Mouse (Mus musculus) macrophage (primary cell): ENCODE data around the gene Kdm1a. TPM values are rescaled to one million over a fixed set of nuclear protein-coding genes. Genes with fewer than 3 reads are reported as not detected.

Experiments used
- H3K27ac ChIP-seq: fragments of 350-480 bp; formaldehyde crosslinking; 2 replicates; pipeline ENCODE4 v1.9.0; 2021
- H3K36me3 ChIP-seq: fragments of 350-480 bp; formaldehyde crosslinking; 2 replicates; pipeline ENCODE4 v1.9.0; 2021; ENCODE audit errors: inconsistent target
- H3K4me3 ChIP-seq: fragments of 350-480 bp; formaldehyde crosslinking; 2 replicates; pipeline ENCODE4 v1.9.0; 2021; ENCODE audit errors: inconsistent target
- H3K79me2 ChIP-seq: fragments of 350-480 bp; formaldehyde crosslinking; 2 replicates; pipeline ENCODE4 v1.9.0; 2021; ENCODE audit errors: inconsistent target
- WGBS: methylation state at CpG from one replicate; pipeline ENCODE4 v1.1.7; 2026; ENCODE audit warnings: inconsistent platforms; ENCODE audit not compliant: missing documents; 5-methylcytosine and 5-hydroxymethylcytosine counted together
- polyA plus RNA-seq: library from polyadenylated mRNA; stranded (reverse); fragments of 250-400 nt; gene quantifications from 3 replicates; pipeline ENCODE4 v1.2.4, GENCODE M21; 2018; ENCODE audit warnings: inconsistent platforms

The Kdm1a gene
- polyA plus RNA-seq, 1 experiment from 2014 or later = 31.4 TPM

DNA sequence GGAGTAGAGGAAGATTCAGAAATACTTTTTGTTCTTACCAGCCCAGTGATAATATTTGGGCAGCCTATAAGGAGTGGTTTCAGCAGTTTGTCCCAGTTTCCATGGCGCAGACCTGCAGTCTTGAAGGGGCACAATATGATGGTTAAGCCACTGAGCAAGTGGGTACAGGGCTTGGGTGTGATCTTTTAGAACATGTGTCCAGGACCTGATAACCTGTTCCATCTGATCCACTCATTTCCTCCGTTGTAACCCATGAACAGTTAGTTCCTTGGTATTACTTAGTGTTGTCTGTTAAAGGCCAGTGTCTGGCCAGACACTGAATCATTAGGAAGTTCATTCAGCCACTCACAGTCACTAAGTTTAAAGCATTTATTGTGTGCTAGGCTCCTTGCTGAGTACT, 78.2 kb downstream of the Kdm1a start:
- 0 out of 2 replicates have a peak, but pooled peaks cover 8% of the 10 kb centered on the region for H3K36me3 ChIP-seq
- peaks cover 55% of the 10 kb centered on the region; the same call in 1 of the 2 replicates for H3K79me2 ChIP-seq
- no peak overlapping the region for H3K27ac ChIP-seq
- no peak overlapping the region for H3K4me3 ChIP-seq
- 90% methylated on average over 2 of the region's 2 CpGs for WGBS

GRCm38 (mm10) chr4:136521898-136522297, 80.6 kb downstream of the Kdm1a start:
- H3K79me2 ChIP-seq = peaks cover 67% of the 10 kb centered on the region; the same call in 1 of the 2 replicates
- H3K27ac ChIP-seq = no peak overlapping the region
- H3K4me3 ChIP-seq = no peak overlapping the region
- 100% methylated on average over 5 of the region's 5 CpGs for WGBS
- H3K36me3 ChIP-seq = no peaks in the 10 kb centered on the region

GRCm38 (mm10) chr4:136519866-136520265, 82.7 kb downstream of the Kdm1a start:
- Histone ChIP-seq H3K79me2 (peaks cover 79% of the 10 kb centered on the region), H3K36me3 (no peaks in the 10 kb centered on the region), H3K4me3 (no peak overlapping the region), H3K27ac (no peak overlapping the region)

GRCm38 (mm10) chr4:136518576-136518975, 83.9 kb downstream of the Kdm1a start:
- H3K79me2 ChIP-seq = peaks cover 80% of the 10 kb centered on the region
- no peak overlapping the region for H3K27ac ChIP-seq
- 55% methylated on average over 2 of the region's 2 CpGs for WGBS
- H3K4me3 ChIP-seq = no peak overlapping the region
- no peaks in the 10 kb centered on the region for H3K36me3 ChIP-seq

- Histone ChIP-seq H3K36me3 (no peaks in the 10 kb centered on the region), H3K79me2 (peaks cover 83% of the 10 kb centered on the region), H3K27ac (no peak overlapping the region), H3K4me3 (no peak overlapping the region)
- WGBS = 81% methylated on average over 2 of the region's 2 CpGs
Measured at GRCm38 (mm10) chr4:136518141-136518540, 84.4 kb downstream of the Kdm1a start.

- Histone ChIP-seq H3K36me3 (no peaks in the 10 kb centered on the region), H3K79me2 (peaks cover 94% of the 10 kb centered on the region), H3K27ac (no peak overlapping the region), H3K4me3 (no peak overlapping the region)
Measured at GRCm38 (mm10) chr4:136512905-136513304, 89.6 kb downstream of the Kdm1a start.

- 51% methylated on average over 4 of the region's 4 CpGs for WGBS
- Histone ChIP-seq H3K36me3 (no peaks in the 10 kb centered on the region), H3K4me3 (no peak overlapping the region), H3K79me2 (peaks cover 94% of the 10 kb centered on the region), H3K27ac (no peak overlapping the region)
Measured at GRCm38 (mm10) chr4:136511708-136512107, 90.8 kb downstream of the Kdm1a start.

DNA sequence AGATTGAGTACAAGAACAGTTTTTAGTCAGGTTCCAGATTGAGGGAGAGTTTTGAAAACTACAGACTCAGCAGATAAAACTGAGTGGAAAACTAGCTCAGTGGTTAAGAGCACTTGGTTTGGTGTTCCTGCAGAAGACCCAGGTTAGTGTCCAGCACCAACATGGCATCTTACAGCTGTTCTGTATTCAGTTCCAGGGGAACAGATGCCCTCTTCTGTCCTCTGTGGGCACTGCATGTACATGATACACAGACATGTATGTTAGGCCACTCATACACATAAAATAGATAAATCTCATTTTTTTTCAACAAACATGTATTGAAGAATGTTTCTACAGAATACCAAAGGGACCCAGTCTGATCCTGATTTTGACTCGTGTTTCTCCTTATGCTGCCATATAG, 92.7 kb downstream of the Kdm1a start:
- Histone ChIP-seq H3K4me3 (no peak overlapping the region), H3K27ac (no peak overlapping the region), H3K36me3 (no peaks in the 10 kb centered on the region), H3K79me2 (peaks cover 81% of the 10 kb centered on the region)
- 93% methylated on average over 1 of the region's 1 CpGs for WGBS

DNA sequence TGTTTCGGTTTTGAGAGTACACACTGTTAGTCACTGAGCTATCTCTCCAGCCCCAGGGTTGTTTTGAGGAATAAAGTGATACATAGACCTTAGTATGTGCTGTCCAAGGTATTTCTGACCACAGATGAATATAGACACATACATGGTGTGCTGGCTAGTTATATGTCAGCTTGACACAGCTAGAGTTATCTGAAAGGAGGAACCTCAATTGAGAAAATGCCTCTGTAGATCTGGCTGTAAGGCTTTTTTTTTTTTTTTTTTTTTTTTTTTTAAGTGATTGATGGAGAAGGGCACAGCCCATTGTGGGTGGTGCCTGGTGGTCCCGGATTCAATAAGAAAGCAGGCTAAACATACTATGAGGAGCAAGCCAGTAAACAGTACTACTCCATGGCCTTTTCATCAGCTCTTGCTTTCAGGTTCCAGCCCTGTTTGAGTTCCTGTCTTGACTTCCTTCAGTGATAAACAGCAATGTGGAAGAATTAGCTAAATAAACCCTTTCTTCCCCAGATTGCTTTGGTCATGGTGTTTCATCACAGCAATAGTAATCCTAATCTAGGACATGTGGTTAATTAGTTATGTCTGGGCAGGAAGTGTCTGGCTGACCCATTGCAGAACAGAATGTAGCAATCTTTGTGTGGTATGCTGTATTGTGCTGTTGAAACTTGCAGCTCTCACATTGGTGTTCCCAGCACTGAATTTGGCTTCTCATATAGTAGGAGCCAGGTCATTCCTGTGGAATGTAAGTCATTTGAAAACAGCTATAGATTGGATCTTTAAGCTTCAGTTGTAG, 96.9 kb downstream of the Kdm1a start:
- Histone ChIP-seq H3K79me2 (peaks cover 87% of the 10 kb centered on the region), H3K36me3 (no peaks in the 10 kb centered on the region), H3K4me3 (no peak overlapping the region), H3K27ac (no peak overlapping the region)
- WGBS = 10% methylated on average over 2 of the region's 2 CpGs

Other genes starting within 250 kb of the Kdm1a start
- not detected in 3 replicates for gene Htr1d, start 179.2 kb downstream of the Kdm1a start, polyA plus RNA-seq
- 0.13 TPM in 1 of 3 replicates, not detected in the others for gene 6030445D17Rik, start 140.5 kb downstream of the Kdm1a start, polyA plus RNA-seq
- gene Luzp1, start 133.0 kb downstream of the Kdm1a start, polyA plus RNA-seq = 11.1 to 15.6 TPM (median 13.1 TPM) in 3 replicates
- gene Tex46, start 7.7 kb upstream of the Kdm1a start, polyA plus RNA-seq = not detected in 3 replicates
- gene Lactbl1, start 19.9 kb upstream of the Kdm1a start, polyA plus RNA-seq = not detected in 3 replicates
- 0.07 to 0.10 TPM in 2 of 3 replicates, not detected in the other for gene Ephb2, start 233.3 kb upstream of the Kdm1a start, polyA plus RNA-seq